Mouse (Mus musculus): ENCODE results near the gene Ndufb3. TPM values are rescaled to one million over a fixed set of nuclear protein-coding genes. Genes with fewer than 3 reads are reported as not detected.
"Not testable (repeated sequence)": the region's sequence is repeated elsewhere in the genome, so short reads cannot be mapped to it uniquely, and the experiment has no call there.

Gene Ndufb3
- 73.6 and 93.0 TPM in 2 replicates for polyA plus RNA-seq (2015; fragmentation: Nextera tagmentation; extraction: Ambion mirVana)

DNA sequence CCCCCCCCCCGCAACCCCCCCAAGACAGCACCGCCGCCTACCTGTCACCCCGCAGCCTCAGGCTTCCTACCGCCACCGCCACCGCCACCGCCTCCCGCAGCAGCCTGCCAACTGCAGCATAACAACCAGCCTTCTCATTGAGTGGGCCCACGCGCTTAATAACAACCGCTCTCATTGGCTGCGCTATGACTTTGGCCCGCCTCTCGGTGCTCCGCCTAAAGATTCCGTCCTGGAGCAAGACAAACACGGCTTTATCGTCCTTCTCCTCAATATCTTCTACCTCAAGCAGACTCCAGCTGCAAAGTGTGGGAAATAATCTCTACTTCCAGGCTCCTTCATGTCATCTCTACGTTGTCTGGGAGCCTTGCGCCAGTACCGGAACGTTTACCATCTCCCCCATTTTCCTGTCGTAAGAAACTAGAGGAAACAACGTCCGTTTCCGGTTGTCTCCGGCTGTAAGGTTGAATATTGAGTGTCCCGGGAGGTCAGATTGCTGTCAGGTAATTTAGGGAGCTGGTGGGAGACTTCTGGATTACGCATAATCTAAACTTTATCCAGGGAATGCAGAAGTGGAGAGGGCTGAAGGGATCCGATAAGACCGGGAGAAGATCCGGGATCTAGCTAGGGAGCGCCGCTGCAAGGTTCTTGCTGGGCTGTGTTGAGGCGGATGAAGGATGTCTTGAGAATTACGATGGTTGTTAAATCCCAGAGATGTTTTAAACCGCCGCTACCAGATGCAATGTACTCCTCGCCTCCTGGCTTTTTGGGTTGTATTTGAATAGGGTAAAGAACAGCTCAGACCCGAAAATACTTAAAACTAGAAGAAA, at the start of gene Ndufb3, which contains the start of gene Fam126b:
TSS of gene Ndufb3 (plus strand) at position 214 of the 827 bp plus-strand sequence.
TSS of gene Fam126b (minus strand) at position 153 of the 827 bp plus-strand sequence.
- WGBS (ENCODE audit: insufficient replicate concordance): under 1% methylated on average over 41 of the region's 41 CpGs
- Histone ChIP-seq H3K27me3 (no peaks in the 10 kb centered on the region), H3K4me3 (replicated peaks) (peak within 1 kb of the TSS; percentile 91), H3K4me2 (peak within 1 kb of the TSS; percentile 84), H3K36me3 (replicated peaks) (no peaks in the 10 kb centered on the region), H3K4me1 (replicated peaks) (peaks cover 19% of the 10 kb centered on the region), H3K27ac (replicated peaks) (peak within 1 kb of the TSS; percentile 74), H3K9me3 (replicated peaks) (no peaks in the 10 kb centered on the region), H3K9ac (peak within 1 kb of the TSS; percentile 89)
- ATAC-seq (ENCODE audit: insufficient read depth): peak; percentile 98

DNA sequence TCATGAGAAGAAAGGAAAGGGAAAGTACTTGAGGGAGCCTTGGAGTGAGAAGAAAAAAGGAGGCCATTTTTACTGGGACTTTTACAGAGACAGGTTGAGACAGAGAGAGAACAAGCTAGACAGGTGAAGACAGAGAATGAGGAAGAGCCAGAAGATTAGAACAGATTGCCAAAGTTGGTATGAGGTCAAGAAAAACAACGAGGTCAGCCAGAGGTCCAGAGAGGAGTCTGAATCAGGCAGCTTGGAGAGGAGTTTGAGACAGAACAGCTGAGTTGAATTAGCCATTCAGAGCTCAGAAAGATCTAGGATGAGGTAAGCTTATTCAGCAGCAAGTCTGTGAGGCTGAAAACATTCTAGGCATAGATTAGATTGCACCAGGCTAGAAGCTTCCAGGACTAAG, 44.8 kb upstream of the Ndufb3 start:
- H3K4me1 ChIP-seq (replicated peaks): no peaks in the 10 kb centered on the region
- 51% methylated on average over 1 of the region's 1 CpGs for WGBS (ENCODE audit: insufficient replicate concordance)
- no peak overlapping the region for H3K9ac ChIP-seq
- H3K27ac ChIP-seq (replicated peaks): no peak overlapping the region
- no peaks in the 10 kb centered on the region for H3K27me3 ChIP-seq
- ATAC-seq (ENCODE audit: insufficient read depth): no peak
- no peak overlapping the region for H3K4me2 ChIP-seq
- H3K36me3 ChIP-seq (replicated peaks): peaks cover 58% of the 10 kb centered on the region
- H3K4me3 ChIP-seq (replicated peaks): no peak overlapping the region
- H3K9me3 ChIP-seq (replicated peaks): no peaks in the 10 kb centered on the region

DNA sequence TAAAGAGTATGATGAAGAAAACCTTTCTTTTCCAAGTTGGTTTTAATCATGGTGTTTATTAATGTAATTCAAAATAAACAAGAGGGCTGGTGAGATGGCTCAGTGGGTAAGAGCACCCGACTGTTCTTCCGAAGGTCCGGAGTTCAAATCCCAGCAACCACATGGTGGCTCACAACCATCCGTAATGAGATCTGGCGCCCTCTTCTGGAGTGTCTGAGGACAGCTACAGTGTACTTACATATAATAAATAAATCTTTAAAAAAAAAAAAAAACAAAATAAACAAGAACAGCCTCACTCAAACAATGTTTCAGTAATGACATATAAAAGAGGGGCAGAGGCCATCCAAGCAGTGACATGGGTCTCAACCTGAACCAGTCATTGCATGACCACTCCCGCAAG, 25.8 kb upstream of the Ndufb3 start:
- H3K9ac ChIP-seq; H3K27ac ChIP-seq (replicated peaks); H3K4me2 ChIP-seq; H3K9me3 ChIP-seq (replicated peaks); H3K36me3 ChIP-seq (replicated peaks); H3K27me3 ChIP-seq; H3K4me1 ChIP-seq (replicated peaks); ATAC-seq (ENCODE audit: insufficient read depth); H3K4me3 ChIP-seq (replicated peaks): not testable (repeated sequence)
- 85% methylated on average over 6 of the region's 6 CpGs for WGBS (ENCODE audit: insufficient replicate concordance)

DNA sequence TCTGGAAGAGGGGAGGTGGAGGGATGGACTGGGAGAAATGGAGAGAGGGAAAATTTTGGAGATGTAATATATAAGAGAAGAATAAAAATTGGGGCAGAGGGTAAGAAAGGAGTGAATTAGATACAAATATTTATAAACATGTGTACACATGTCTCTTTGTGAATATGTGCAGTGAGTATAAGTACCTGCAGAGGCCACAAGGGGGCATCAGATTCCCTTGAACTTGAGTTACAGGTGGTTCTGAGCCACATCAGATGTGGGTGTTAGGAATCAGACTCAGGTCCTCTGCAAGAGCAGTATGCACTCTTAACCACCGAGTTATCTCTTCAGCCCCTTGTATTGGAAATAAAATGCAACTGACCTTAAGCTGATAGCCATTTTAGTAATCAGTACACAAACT, 23.7 kb upstream of the Ndufb3 start:
- no peak overlapping the region for H3K4me2 ChIP-seq
- no peak overlapping the region for H3K4me3 ChIP-seq (replicated peaks)
- H3K27ac ChIP-seq (replicated peaks): no peak overlapping the region
- H3K9me3 ChIP-seq (replicated peaks): no peaks in the 10 kb centered on the region
- H3K4me1 ChIP-seq (replicated peaks): no peaks in the 10 kb centered on the region
- peaks cover 10% of the 10 kb centered on the region for H3K36me3 ChIP-seq (replicated peaks)
- WGBS (ENCODE audit: insufficient replicate concordance): 68% methylated on average over 1 of the region's 1 CpGs
- H3K9ac ChIP-seq: no peak overlapping the region
- no peak for ATAC-seq (ENCODE audit: insufficient read depth)
- H3K27me3 ChIP-seq: no peaks in the 10 kb centered on the region

DNA sequence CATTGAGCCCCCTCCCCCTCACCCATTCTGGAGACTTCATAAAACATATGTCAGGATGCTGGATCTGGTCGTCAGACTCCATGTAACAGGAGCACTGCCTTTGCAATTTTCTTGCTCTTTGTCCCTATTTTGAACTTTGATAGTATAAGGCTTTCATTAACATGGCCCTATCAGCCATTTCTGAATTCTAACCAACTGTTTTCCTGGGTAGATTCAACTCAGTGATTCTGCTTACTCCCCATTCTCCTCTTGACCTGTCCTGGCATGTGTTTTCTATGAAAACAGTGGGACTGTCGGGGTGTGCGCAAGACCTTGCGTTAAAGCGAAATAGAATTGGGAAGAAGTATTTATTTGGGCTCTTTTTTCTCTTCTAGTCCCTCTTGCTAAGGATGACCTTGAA, 21.2 kb upstream of the Ndufb3 start:
- ATAC-seq (ENCODE audit: insufficient read depth): no peak
- H3K36me3 ChIP-seq (replicated peaks): peaks cover 6% of the 10 kb centered on the region
- H3K4me1 ChIP-seq (replicated peaks): peaks cover 3% of the 10 kb centered on the region; the same call in 1 of the 2 replicates
- no peaks in the 10 kb centered on the region for H3K27me3 ChIP-seq
- H3K4me2 ChIP-seq: no peak overlapping the region
- no peak overlapping the region for H3K4me3 ChIP-seq (replicated peaks)
- H3K9ac ChIP-seq: no peak overlapping the region
- H3K9me3 ChIP-seq (replicated peaks): no peaks in the 10 kb centered on the region
- 80% methylated on average over 5 of the region's 5 CpGs for WGBS (ENCODE audit: insufficient replicate concordance)
- H3K27ac ChIP-seq (replicated peaks): no peak overlapping the region

DNA sequence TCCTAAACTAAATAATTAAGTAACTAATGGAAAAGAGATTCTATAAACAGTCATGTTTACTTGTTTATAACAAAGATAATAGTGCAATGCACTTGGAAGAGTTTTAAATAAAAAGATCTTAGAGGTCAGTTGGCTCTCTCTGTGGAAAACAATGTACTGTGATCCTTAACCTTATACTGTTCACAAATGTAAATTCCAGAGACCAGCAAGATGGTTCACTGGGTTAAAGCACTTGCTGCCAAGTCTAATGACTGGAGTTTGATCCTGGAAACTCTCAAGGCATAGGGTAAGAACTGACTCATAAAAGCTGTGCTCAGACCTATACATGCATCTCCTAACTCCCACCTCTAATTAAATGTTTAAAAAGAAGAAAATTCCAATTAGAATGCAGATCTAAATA, 19.6 kb upstream of the Ndufb3 start:
- ATAC-seq (ENCODE audit: insufficient read depth): no peak
- Histone ChIP-seq H3K9me3 (replicated peaks) (no peaks in the 10 kb centered on the region), H3K4me2 (no peak overlapping the region)

DNA sequence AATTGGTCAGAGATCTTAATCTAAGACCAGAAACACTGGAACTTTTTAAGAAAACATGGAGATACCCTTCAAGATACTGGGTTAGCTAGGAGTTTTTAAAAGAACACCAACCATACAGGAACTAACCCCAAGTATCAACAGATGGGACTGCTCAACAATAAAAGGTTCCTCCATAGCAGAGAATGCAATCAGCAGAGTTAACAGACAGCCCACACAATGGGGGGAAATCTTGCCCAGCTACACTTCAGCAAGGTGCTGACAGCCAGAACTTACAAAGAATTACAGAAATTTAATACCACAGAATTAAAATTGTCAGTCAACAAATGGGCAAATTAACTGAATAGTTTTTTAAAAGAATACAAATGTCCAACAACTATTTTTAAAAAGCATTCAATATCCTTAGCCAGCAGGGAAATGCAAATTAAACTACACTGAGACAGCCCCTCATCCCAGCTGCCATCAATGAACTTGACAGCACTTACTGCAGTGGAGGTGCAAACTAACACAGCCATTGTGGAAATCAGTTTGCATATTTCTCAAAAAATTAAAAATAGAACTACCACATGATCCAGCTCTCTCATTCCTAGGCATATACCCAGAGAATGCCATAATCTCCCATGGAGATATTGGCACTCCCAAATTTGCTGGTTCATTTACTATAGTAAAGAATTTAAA, 17.6 kb upstream of the Ndufb3 start:
- ATAC-seq (ENCODE audit: insufficient read depth): no peak
- no peaks in the 10 kb centered on the region for H3K9me3 ChIP-seq (replicated peaks)
- no peak overlapping the region for H3K4me3 ChIP-seq (replicated peaks)
- no peaks in the 10 kb centered on the region for H3K36me3 ChIP-seq (replicated peaks)
- H3K27me3 ChIP-seq: no peaks in the 10 kb centered on the region
- no peak overlapping the region for H3K9ac ChIP-seq
- peaks cover 8% of the 10 kb centered on the region for H3K4me1 ChIP-seq (replicated peaks)
- H3K4me2 ChIP-seq: no peak overlapping the region
- H3K27ac ChIP-seq (replicated peaks): no peak overlapping the region

More for the DNA sequence above, 19.6 kb upstream of the Ndufb3 start:
- H3K27me3 ChIP-seq: no peaks in the 10 kb centered on the region
- H3K4me3 ChIP-seq (replicated peaks): no peak overlapping the region
- peaks cover 8% of the 10 kb centered on the region for H3K4me1 ChIP-seq (replicated peaks)
- H3K36me3 ChIP-seq (replicated peaks): peaks cover 3% of the 10 kb centered on the region; the same call in 1 of the 2 replicates
- H3K9ac ChIP-seq: no peak overlapping the region
- no peak overlapping the region for H3K27ac ChIP-seq (replicated peaks)

DNA sequence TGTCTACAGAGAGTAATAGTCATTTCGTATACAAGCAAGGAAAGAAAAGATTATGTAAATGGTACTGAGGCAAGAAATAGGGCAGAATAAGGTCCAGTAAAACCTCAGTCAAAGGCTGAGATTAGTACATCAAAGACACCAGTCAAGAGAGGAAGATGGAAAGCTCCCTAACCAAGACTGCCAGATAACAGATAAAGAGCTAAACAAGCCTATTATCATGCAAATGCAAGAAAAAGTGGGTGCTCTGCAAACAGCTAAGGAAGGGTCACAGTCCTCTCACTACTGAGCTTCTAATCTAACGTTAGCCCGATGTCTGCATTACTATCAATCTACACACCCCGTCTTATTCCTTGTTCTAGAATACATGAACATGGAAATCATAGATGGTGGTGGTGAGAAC, 15.7 kb upstream of the Ndufb3 start:
- Histone ChIP-seq H3K36me3 (replicated peaks) (no peaks in the 10 kb centered on the region), H3K27ac (replicated peaks) (no peak overlapping the region), H3K9ac (no peak overlapping the region), H3K4me2 (no peak overlapping the region), H3K27me3 (no peaks in the 10 kb centered on the region), H3K9me3 (replicated peaks) (no peaks in the 10 kb centered on the region), H3K4me1 (replicated peaks) (peaks cover 8% of the 10 kb centered on the region), H3K4me3 (replicated peaks) (no peak overlapping the region)
- 36% methylated on average over 4 of the region's 4 CpGs for WGBS (ENCODE audit: insufficient replicate concordance)
- ATAC-seq (ENCODE audit: insufficient read depth): no peak

DNA sequence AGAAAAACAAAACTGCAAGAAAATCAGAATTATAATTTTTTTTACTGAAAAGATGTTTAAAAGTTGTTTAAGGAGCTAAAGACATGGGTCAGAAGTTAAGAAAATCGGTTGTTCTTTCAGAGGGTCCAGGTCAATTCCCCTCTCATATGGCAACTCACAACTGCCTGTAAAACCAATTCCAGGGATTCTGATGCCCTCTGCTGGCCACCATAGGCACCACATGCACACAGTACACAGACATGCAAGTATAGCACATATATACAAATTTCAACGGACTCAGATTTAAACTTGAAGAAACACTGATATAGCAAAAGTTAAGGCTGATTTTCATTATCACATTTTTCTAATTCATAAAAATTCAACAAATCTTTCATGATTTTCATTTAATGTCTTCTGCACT, 7.0 kb upstream of the Ndufb3 start:
- no peaks in the 10 kb centered on the region for H3K36me3 ChIP-seq (replicated peaks)
- H3K9ac ChIP-seq: no peak overlapping the region
- no peaks in the 10 kb centered on the region for H3K9me3 ChIP-seq (replicated peaks)
- no peak overlapping the region for H3K4me3 ChIP-seq (replicated peaks)
- H3K4me1 ChIP-seq (replicated peaks): no peaks in the 10 kb centered on the region
- no peak for ATAC-seq (ENCODE audit: insufficient read depth)
- H3K4me2 ChIP-seq: no peak overlapping the region
- no peaks in the 10 kb centered on the region for H3K27me3 ChIP-seq
- WGBS (ENCODE audit: insufficient replicate concordance): 78% methylated on average over 2 of the region's 2 CpGs
- H3K27ac ChIP-seq (replicated peaks): no peak overlapping the region

DNA sequence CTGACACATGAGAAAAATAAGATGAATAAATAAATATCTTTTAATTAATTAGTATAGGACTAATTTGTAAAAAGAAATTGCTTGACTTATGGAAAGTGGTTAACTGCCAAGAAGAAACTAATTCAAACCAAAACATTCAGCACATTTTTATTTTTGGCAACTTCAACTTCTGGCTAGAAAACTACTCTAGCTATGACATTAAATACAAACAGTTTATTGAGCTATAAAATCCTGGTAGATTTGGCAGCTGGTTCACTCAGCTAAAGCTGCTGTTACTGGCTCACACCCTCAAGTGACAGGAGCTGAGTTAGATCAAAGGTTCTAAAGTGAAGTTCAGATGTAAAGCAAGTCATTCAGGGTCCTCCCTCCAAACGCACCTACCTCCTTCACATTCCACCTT, 3.6 kb upstream of the Ndufb3 start:
- WGBS (ENCODE audit: insufficient replicate concordance): 55% methylated on average over 1 of the region's 1 CpGs
- H3K27ac ChIP-seq (replicated peaks): no peak overlapping the region
- ATAC-seq (ENCODE audit: insufficient read depth): no peak
- no peak overlapping the region for H3K4me3 ChIP-seq (replicated peaks)
- no peak overlapping the region for H3K4me2 ChIP-seq
- peaks cover 16% of the 10 kb centered on the region for H3K4me1 ChIP-seq (replicated peaks)
- no peak overlapping the region for H3K9ac ChIP-seq
- no peaks in the 10 kb centered on the region for H3K36me3 ChIP-seq (replicated peaks)
- H3K9me3 ChIP-seq (replicated peaks): no peaks in the 10 kb centered on the region
- H3K27me3 ChIP-seq: no peaks in the 10 kb centered on the region

DNA sequence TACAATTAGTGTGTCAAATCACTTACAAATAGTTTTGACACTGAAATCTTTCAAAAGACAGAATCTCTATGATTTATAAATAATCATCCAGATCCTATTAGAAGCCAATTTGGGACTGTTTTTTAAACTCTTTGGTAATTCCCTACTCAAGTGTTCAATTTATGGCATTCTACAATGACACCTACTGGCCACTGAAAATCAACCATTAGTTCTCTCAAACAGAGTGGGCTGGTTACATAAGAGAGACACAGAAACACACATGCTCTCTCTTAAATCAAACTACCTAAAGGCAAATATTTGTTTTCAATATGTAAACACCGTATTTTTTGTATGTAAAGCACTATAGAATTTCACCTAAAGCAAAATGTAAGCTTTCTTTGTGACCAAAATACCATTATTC, 1.9 kb upstream of the Ndufb3 start:
- H3K4me3 ChIP-seq (replicated peaks): no peak overlapping the region
- no peak for ATAC-seq (ENCODE audit: insufficient read depth)
- no peak overlapping the region for H3K9ac ChIP-seq
- peaks cover 19% of the 10 kb centered on the region for H3K4me1 ChIP-seq (replicated peaks)
- no peaks in the 10 kb centered on the region for H3K36me3 ChIP-seq (replicated peaks)
- H3K9me3 ChIP-seq (replicated peaks): no peaks in the 10 kb centered on the region
- 46% methylated on average over 1 of the region's 1 CpGs for WGBS (ENCODE audit: insufficient replicate concordance)
- no peaks in the 10 kb centered on the region for H3K27me3 ChIP-seq
- no peak overlapping the region for H3K4me2 ChIP-seq
- H3K27ac ChIP-seq (replicated peaks): no peak overlapping the region
